Mouse (Mus musculus) ES-E14 (cell line): ENCODE data around the gene Map4k2. TPM values are rescaled to one million over a fixed set of nuclear protein-coding genes. Genes with fewer than 3 reads are reported as not detected.

Experiments
- DNase-seq: peaks from one replicate; pipeline ENCODE4 v3.0.0-alpha.2; 2013; ENCODE audit warnings: low read depth, low spot score
- H3K27ac ChIP-seq: 2 replicates; pipeline ENCODE4 v1.5.1; 2012; ENCODE audit warnings: low read depth, mild to moderate bottlenecking, low read length, moderate library complexity, mixed read lengths; ENCODE audit not compliant: poor library complexity, insufficient read depth, severe bottlenecking
- H3K36me3 ChIP-seq: 2 replicates; pipeline ENCODE4 v1.6.1; 2012; ENCODE audit warnings: mild to moderate bottlenecking, low read length, moderate library complexity, mixed read lengths; ENCODE audit not compliant: control insufficient read depth, poor library complexity, insufficient read depth, severe bottlenecking
- H3K4me1 ChIP-seq, 2 experiments: fragments of 150-350 bp in 1 of 2; sonication (generic) in 1 of 2; 2 replicates each; pipeline ENCODE4 v1.6.1; 2012; ENCODE audit warnings: low read length in 2 of 2, mild to moderate bottlenecking in 1 of 2, mixed read lengths in 1 of 2; ENCODE audit not compliant: control insufficient read depth in 2 of 2, insufficient read depth in 2 of 2, poor library complexity in 1 of 2
- H3K4me3 ChIP-seq, 2 experiments: fragments of 150-350 bp in 1 of 2; sonication (generic) in 1 of 2; 2 replicates each; pipeline ENCODE4 v1.5.1; 2012; ENCODE audit warnings: low read length in 2 of 2, low read depth in 1 of 2, mild to moderate bottlenecking in 1 of 2, mixed read lengths in 1 of 2; ENCODE audit not compliant: insufficient read depth in 1 of 2, poor library complexity in 1 of 2, severe bottlenecking in 1 of 2
- H3K9ac ChIP-seq: 2 replicates; pipeline ENCODE4 v1.6.1; 2012; ENCODE audit warnings: low read depth, mild to moderate bottlenecking, low read length, mixed read lengths; ENCODE audit not compliant: poor library complexity, insufficient read depth, severe bottlenecking
- H3K9me3 ChIP-seq: fragments of 150-350 bp; sonication (generic); 2 replicates; pipeline ENCODE4 v1.6.1; 2012; ENCODE audit warnings: low read depth, mild to moderate bottlenecking, low read length; ENCODE audit not compliant: control insufficient read depth, insufficient read depth
- CHD2 ChIP-seq: IDR thresholded peaks from 2 replicates; pipeline ENCODE4 v1.6.1; 2014; ENCODE audit warnings: mild to moderate bottlenecking, low read depth, low read length, inconsistent platforms
- HCFC1 ChIP-seq: IDR thresholded peaks from 2 replicates; pipeline ENCODE4 v1.6.1; 2012; ENCODE audit warnings: low read length, inconsistent platforms, borderline replicate concordance; ENCODE audit not compliant: insufficient read depth
- MAFK ChIP-seq: IDR thresholded peaks from 2 replicates; pipeline ENCODE4 v1.6.1; 2014; ENCODE audit warnings: mild to moderate bottlenecking, low read depth, low read length, inconsistent platforms; ENCODE audit not compliant: insufficient read depth
- ZC3H11A ChIP-seq: IDR thresholded peaks from 2 replicates; pipeline ENCODE4 v1.6.1; 2012; ENCODE audit warnings: low read depth, mild to moderate bottlenecking, inconsistent platforms, low read length, borderline replicate concordance
- ZNF384 ChIP-seq: IDR thresholded peaks from 2 replicates; pipeline ENCODE4 v1.6.1; 2012; ENCODE audit warnings: low read depth, low read length, inconsistent platforms
- in situ Hi-C, 2 experiments: fragments of 600-800 bp; cut with MboI; formaldehyde crosslinking; loops; one replicate each; pipeline ENCODE4 v1.15.1; 2025; ENCODE audit warnings: low sequenced_read_pairs in 2 of 2, inconsistent platforms in 1 of 2; ENCODE audit not compliant: unreplicated experiment in 2 of 2
- total RNA-seq: library from RNA; depleted of rRNA; stranded (reverse); fragments of 300-350 nt; gene quantifications from 2 replicates; pipeline ENCODE4 v1.2.3, GENCODE M21; 2012; rRNA removed

Map4k2 gene
- total RNA-seq, 1 experiment = 29.4 TPM

- TF ChIP-seq CHD2 (no peak), ZC3H11A (no peak), MAFK (no peak), ZNF384 (no peak), HCFC1 (no peak)
- H3K27ac ChIP-seq = peak overlapping the region; percentile 82; the same call in 1 of the 2 replicates
- 0 out of 2 replicates have a peak, but pooled peaks cover 3% of the 10 kb centered on the region for H3K36me3 ChIP-seq
- H3K9ac ChIP-seq = peak overlapping the region; percentile 67; the same call in 1 of the 2 replicates
- DNase-seq = no peak
- no peaks in the 10 kb centered on the region for H3K9me3 ChIP-seq
- peaks cover 1 to 38% of the 10 kb centered on the region in 2 experiments; a peak in 3 of 4 replicates for H3K4me1 ChIP-seq
- H3K4me3 ChIP-seq = peak overlapping the region; percentile 74 to 84
- in situ Hi-C loops = no loop called here
Observed at GRCm38 (mm10) chr19:6400096-6401086, 59.5 kb downstream of the Map4k2 start.

- Histone ChIP-seq H3K27ac (peak overlapping the region; percentile 75), H3K4me1 (peaks cover 1 to 38% of the 10 kb centered on the region in 2 experiments; a peak in 3 of 4 replicates), H3K9ac (peak overlapping the region; percentile 71), H3K4me3 (peak overlapping the region; percentile 74 to 84), H3K36me3 (0 out of 2 replicates have a peak, but pooled peaks cover 3% of the 10 kb centered on the region), H3K9me3 (no peaks in the 10 kb centered on the region)
- peak; percentile 67 for DNase-seq
- TF ChIP-seq HCFC1 = peak; percentile 48; the same call in 1 of the 2 replicates
- TF ChIP-seq ZNF384 = no peak
- in situ Hi-C loops = no loop called here
Observed at GRCm38 (mm10) chr19:6401131-6401815, 60.3 kb downstream of the Map4k2 start.

- peak overlapping the region; percentile 71; the same call in 1 of the 2 replicates for H3K9ac ChIP-seq
- TF ChIP-seq ZC3H11A = no peak
- TF ChIP-seq HCFC1 = no peak
- no peak for TF ChIP-seq MAFK
- TF ChIP-seq CHD2 = no peak
- TF ChIP-seq ZNF384 = no peak
- H3K9me3 ChIP-seq = no peaks in the 10 kb centered on the region
- DNase-seq = no peak
- peaks cover 1 to 43% of the 10 kb centered on the region in 2 experiments; a peak in 3 of 4 replicates for H3K4me1 ChIP-seq
- H3K36me3 ChIP-seq = 0 out of 2 replicates have a peak, but pooled peaks cover 3% of the 10 kb centered on the region
- peak overlapping the region; percentile 74 to 84 for H3K4me3 ChIP-seq
- in situ Hi-C loops = no loop called here
- peak overlapping the region; percentile 75; the same call in 1 of the 2 replicates for H3K27ac ChIP-seq
Observed at GRCm38 (mm10) chr19:6401951-6402350, 61.0 kb downstream of the Map4k2 start.

- in situ Hi-C loops = no loop called here
- no peak for TF ChIP-seq CHD2
- TF ChIP-seq MAFK = no peak
- no peak for TF ChIP-seq ZNF384
- TF ChIP-seq HCFC1 = no peak
- no peak for TF ChIP-seq ZC3H11A
- Histone ChIP-seq H3K4me3 (no peak overlapping the region; a peak in 1 of 4 replicates), H3K9ac (no peak overlapping the region), H3K4me1 (peaks cover 0 to 53% of the 10 kb centered on the region in 2 experiments; a peak in 2 of 4 replicates), H3K27ac (no peak overlapping the region; the same call in 1 of the 2 replicates), H3K36me3 (0 out of 2 replicates have a peak, but pooled peaks cover 3% of the 10 kb centered on the region), H3K9me3 (no peaks in the 10 kb centered on the region)
- no peak for DNase-seq
Observed at GRCm38 (mm10) chr19:6403869-6404268, 62.9 kb downstream of the Map4k2 start.

Other genes with a start within 250 kb of the Map4k2 start
- 3.4 and 5.9 TPM in 2 replicates for gene AC131692.1, start 246.7 kb upstream of the Map4k2 start, total RNA-seq
- gene Naaladl1, start 235.4 kb upstream of the Map4k2 start, total RNA-seq = 0.80 and 3.5 TPM in 2 replicates
- gene Sac3d1, start 222.5 kb upstream of the Map4k2 start, total RNA-seq = 25.2 and 28.2 TPM in 2 replicates
- gene Snx15, start 212.8 kb upstream of the Map4k2 start, total RNA-seq = 8.9 and 11.9 TPM in 2 replicates
- gene Batf2, start 200.2 kb upstream of the Map4k2 start, total RNA-seq = 0.18 TPM in 1 of 2 replicates, not detected in the other
- gene Arl2, start 199.6 kb upstream of the Map4k2 start, total RNA-seq = 42.2 and 43.8 TPM in 2 replicates
- 0.63 and 1.6 TPM in 2 replicates for gene Majin, start 156.7 kb upstream of the Map4k2 start, total RNA-seq
- gene Gpha2, start 114.8 kb upstream of the Map4k2 start, total RNA-seq = 3.9 and 5.9 TPM in 2 replicates
- gene Ppp2r5b, start 105.3 kb upstream of the Map4k2 start, total RNA-seq = 22.8 and 24.8 TPM in 2 replicates
- gene Atg2a, start 99.5 kb upstream of the Map4k2 start, total RNA-seq = 31.8 and 45.0 TPM in 2 replicates
- 133 and 162 TPM in 2 replicates for gene Ehd1, start 64.4 kb upstream of the Map4k2 start, total RNA-seq
- gene Cdc42bpg, start 34.7 kb upstream of the Map4k2 start, total RNA-seq = 35.5 and 48.4 TPM in 2 replicates
- gene Men1, start 6.2 kb upstream of the Map4k2 start, total RNA-seq = 60.4 and 65.6 TPM in 2 replicates
- gene Sf1, start 22.6 kb downstream of the Map4k2 start, total RNA-seq = 150 and 164 TPM in 2 replicates
- gene Pygm, start 43.3 kb downstream of the Map4k2 start, total RNA-seq = 3.7 and 4.6 TPM in 2 replicates
- gene Rasgrp2, start 58.2 kb downstream of the Map4k2 start, total RNA-seq = 81.7 and 139 TPM in 2 replicates
- gene Nrxn2, start 77.6 kb downstream of the Map4k2 start, total RNA-seq = 9.5 and 17.1 TPM in 2 replicates
- not detected in 2 replicates for gene Slc22a12, start 201.9 kb downstream of the Map4k2 start, total RNA-seq